Mouse (Mus musculus) lung, postnatal 0 days (tissue): Measurements from ENCODE around the gene Hormad2. TPM values are rescaled to one million over a fixed set of nuclear protein-coding genes. Genes with fewer than 3 reads are reported as not detected.

Experiments
- ATAC-seq: fragments of 200-750 bp; cut with Nextera tagmentation; 2 replicates; pipeline ENCODE4 v1.8.0; 2017; ENCODE audit warnings: moderate library complexity
- DNase-seq: peaks from one replicate; pipeline ENCODE4 v3.0.0-alpha.2; 2016; ENCODE audit warnings: low spot score
- H3K27ac ChIP-seq: fragments of 300-500 bp; sonication (generic); 2 replicates; pipeline ENCODE4 v1.5.1; 2014; ENCODE audit warnings: antibody characterized with exemption, mild to moderate bottlenecking, low read length, mixed read lengths
- H3K27me3 ChIP-seq: fragments of 300-500 bp; sonication (generic); replicated peaks from 2 replicates; pipeline ENCODE4 v1.6.1; 2014; ENCODE audit warnings: low read length, mixed read lengths; ENCODE audit not compliant: insufficient read depth
- H3K36me3 ChIP-seq: fragments of 300-500 bp; sonication (generic); 2 replicates; pipeline ENCODE4 v1.6.1; 2014; ENCODE audit warnings: low read length, mixed read lengths; ENCODE audit not compliant: insufficient read depth
- H3K4me1 ChIP-seq: fragments of 300-500 bp; sonication (generic); 2 replicates; pipeline ENCODE4 v1.6.1; 2014; ENCODE audit warnings: antibody characterized with exemption, low read depth, low read length, mixed read lengths; ENCODE audit not compliant: insufficient read depth
- H3K4me2 ChIP-seq: fragments of 300-500 bp; sonication (generic); replicated peaks from 2 replicates; pipeline ENCODE4 v1.6.1; 2014; ENCODE audit warnings: low read depth, mild to moderate bottlenecking, low read length, moderate library complexity, mixed read lengths
- H3K4me3 ChIP-seq: fragments of 300-500 bp; sonication (generic); 2 replicates; pipeline ENCODE4 v1.5.1; 2014; ENCODE audit warnings: low read depth, low read length
- H3K9ac ChIP-seq: fragments of 300-500 bp; sonication (generic); replicated peaks from 2 replicates; pipeline ENCODE4 v1.6.1; 2014; ENCODE audit warnings: low read depth, mild to moderate bottlenecking
- H3K9me3 ChIP-seq: fragments of 300-500 bp; sonication (generic); 2 replicates; pipeline ENCODE4 v1.6.1; 2016; ENCODE audit warnings: low read length, mixed read lengths
- CTCF ChIP-seq: IDR thresholded peaks from 2 replicates; pipeline ENCODE4 v1.5.1; 2016; ENCODE audit warnings: antibody characterized with exemption, mild to moderate bottlenecking
- EP300 ChIP-seq: IDR thresholded peaks from 2 replicates; pipeline ENCODE4 v1.6.1; 2016; ENCODE audit warnings: antibody characterized with exemption, mild to moderate bottlenecking, control low read depth
- WGBS: fragments of 180-500 bp; shearing (Covaris S2); extraction: QIAGEN DNeasy Blood & Tissue Kit; methylation state at CpG from one replicate; pipeline ENCODE4 v1.1.7; 2014; 5-methylcytosine and 5-hydroxymethylcytosine counted together
- polyA plus RNA-seq: library from polyadenylated mRNA; unstranded; fragments of >200 nt; fragmentation: Nextera tagmentation; extraction: Ambion mirVana; gene quantifications from 2 replicates; pipeline ENCODE4 v1.2.1, GENCODE M21; 2015

Gene Hormad2
- polyA plus RNA-seq, 1 experiment from 2014 or later, result 0.19 TPM

- WGBS, result 84% methylated on average over 3 of the region's 3 CpGs
- Histone ChIP-seq H3K36me3 (no peaks in the 10 kb centered on the region), H3K4me2 (no peak overlapping the region), H3K27me3 (no peaks in the 10 kb centered on the region), H3K9me3 (no peaks in the 10 kb centered on the region), H3K4me1 (no peaks in the 10 kb centered on the region), H3K4me3 (no peak overlapping the region), H3K9ac (no peak overlapping the region), H3K27ac (no peak overlapping the region)
- DNase-seq (no peak), ATAC-seq (no peak)
- TF ChIP-seq CTCF (no peak), EP300 (no peak)
Observed at GRCm38 (mm10) chr11:4417986-4418385, 22.9 kb downstream of the Hormad2 start.

GRCm38 (mm10) chr11:4412294-4412693 lies 28.6 kb downstream of the Hormad2 start:
- H3K9me3 ChIP-seq, result no peaks in the 10 kb centered on the region
- WGBS, result 89% methylated on average over 4 of the region's 4 CpGs
- H3K9ac ChIP-seq, result no peak overlapping the region
- no peaks in the 10 kb centered on the region for H3K4me1 ChIP-seq
- H3K27ac ChIP-seq, result no peak overlapping the region
- no peak overlapping the region for H3K4me3 ChIP-seq
- H3K4me2 ChIP-seq, result no peak overlapping the region
- no peaks in the 10 kb centered on the region for H3K27me3 ChIP-seq
- no peaks in the 10 kb centered on the region for H3K36me3 ChIP-seq
- DNase-seq (no peak), ATAC-seq (no peak)
- TF ChIP-seq EP300 (no peak), CTCF (no peak)

GRCm38 (mm10) chr11:4404277-4404676 lies 36.6 kb downstream of the Hormad2 start:
- H3K27me3 ChIP-seq, result no peaks in the 10 kb centered on the region
- DNase-seq (peak; percentile 30), ATAC-seq (peak; percentile 71)
- no peak overlapping the region for H3K4me2 ChIP-seq
- WGBS, result 17% methylated on average over 4 of the region's 4 CpGs
- H3K9ac ChIP-seq, result no peak overlapping the region
- no peaks in the 10 kb centered on the region for H3K4me1 ChIP-seq
- H3K36me3 ChIP-seq, result no peaks in the 10 kb centered on the region
- no peaks in the 10 kb centered on the region for H3K9me3 ChIP-seq
- no peak overlapping the region for H3K27ac ChIP-seq
- no peak overlapping the region for H3K4me3 ChIP-seq
- peak; percentile 48 for TF ChIP-seq EP300
- TF ChIP-seq CTCF, result no peak

GRCm38 (mm10) chr11:4403381-4403780 lies 37.5 kb downstream of the Hormad2 start:
- TF ChIP-seq EP300 (no peak), CTCF (no peak)
- Histone ChIP-seq H3K27ac (no peak overlapping the region), H3K4me1 (no peaks in the 10 kb centered on the region), H3K27me3 (no peaks in the 10 kb centered on the region), H3K4me2 (no peak overlapping the region), H3K9ac (no peak overlapping the region), H3K9me3 (no peaks in the 10 kb centered on the region), H3K4me3 (no peak overlapping the region), H3K36me3 (no peaks in the 10 kb centered on the region)
- ATAC-seq (no peak), DNase-seq (no peak)
- 61% methylated on average over 7 of the region's 7 CpGs for WGBS

- no peak overlapping the region for H3K4me2 ChIP-seq
- H3K9ac ChIP-seq, result no peak overlapping the region
- no peak overlapping the region for H3K4me3 ChIP-seq
- H3K4me1 ChIP-seq, result no peaks in the 10 kb centered on the region
- H3K27me3 ChIP-seq, result no peaks in the 10 kb centered on the region
- no peaks in the 10 kb centered on the region for H3K36me3 ChIP-seq
- no peaks in the 10 kb centered on the region for H3K9me3 ChIP-seq
- DNase-seq (peak; percentile 10), ATAC-seq (no peak)
- no peak overlapping the region for H3K27ac ChIP-seq
- TF ChIP-seq CTCF, result no peak
- no peak for TF ChIP-seq EP300
- WGBS, result 31% methylated on average over 5 of the region's 5 CpGs
Observed at GRCm38 (mm10) chr11:4401251-4401650, 39.7 kb downstream of the Hormad2 start.

- Histone ChIP-seq H3K4me3 (no peak overlapping the region), H3K27ac (no peak overlapping the region), H3K9me3 (no peaks in the 10 kb centered on the region), H3K36me3 (no peaks in the 10 kb centered on the region), H3K4me1 (no peaks in the 10 kb centered on the region), H3K9ac (no peak overlapping the region), H3K27me3 (no peaks in the 10 kb centered on the region), H3K4me2 (no peak overlapping the region)
- DNase-seq (no peak), ATAC-seq (no peak)
- TF ChIP-seq EP300 (no peak), CTCF (no peak)
Observed at GRCm38 (mm10) chr11:4394226-4394625, 46.7 kb downstream of the Hormad2 start.

GRCm38 (mm10) chr11:4388018-4388417 lies 52.9 kb downstream of the Hormad2 start:
- 22% methylated on average over 2 of the region's 2 CpGs for WGBS
- ATAC-seq (no peak), DNase-seq (no peak)
- Histone ChIP-seq H3K4me2 (no peak overlapping the region), H3K27ac (no peak overlapping the region), H3K4me3 (no peak overlapping the region), H3K27me3 (no peaks in the 10 kb centered on the region), H3K4me1 (no peaks in the 10 kb centered on the region), H3K9me3 (no peaks in the 10 kb centered on the region), H3K36me3 (no peaks in the 10 kb centered on the region), H3K9ac (no peak overlapping the region)
- TF ChIP-seq EP300 (no peak), CTCF (no peak)
